Mouse (Mus musculus): ENCODE results near the gene Eef1e1. TPM values are rescaled to one million over a fixed set of nuclear protein-coding genes. Genes with fewer than 3 reads are reported as not detected.

The Eef1e1 gene
- polyA plus RNA-seq, 1 experiment from 2014 or later, result 31.3 TPM

GRCm38 (mm10) chr13:38602243-38602832 is 56.5 kb downstream of the Eef1e1 start:
- Histone ChIP-seq H3K36me3 (peaks cover 15% of the 10 kb centered on the region; the same call in 1 of the 2 replicates), H3K27ac (replicated peaks) (peak overlapping the region; percentile 67), H3K4me1 (peaks cover 27% of the 10 kb centered on the region), H3K4me3 (no peak overlapping the region; the same call in 1 of the 2 replicates), H3K4me2 (peak overlapping the region; percentile 51), H3K9me3 (no peaks in the 10 kb centered on the region), H3K9ac (peak overlapping the region; percentile 58; the same call in 1 of the 2 replicates), H3K27me3 (replicated peaks) (no peaks in the 10 kb centered on the region)
- WGBS, result 36% methylated on average over 17 of the region's 17 CpGs
- ATAC-seq (ENCODE audit: extremely low read depth, insufficient number of reproducible peaks, low FRiP score, low TSS enrichment), result no peak

GRCm38 (mm10) chr13:38600811-38601210 is 58.0 kb downstream of the Eef1e1 start:
- no peak overlapping the region for H3K27ac ChIP-seq (replicated peaks)
- H3K4me3 ChIP-seq, result no peak overlapping the region
- no peak overlapping the region for H3K9ac ChIP-seq
- H3K4me1 ChIP-seq, result peaks cover 29% of the 10 kb centered on the region
- no peak overlapping the region for H3K4me2 ChIP-seq
- 71% methylated on average over 11 of the region's 11 CpGs for WGBS
- H3K36me3 ChIP-seq, result peaks cover 12% of the 10 kb centered on the region; the same call in 1 of the 2 replicates
- ATAC-seq (ENCODE audit: extremely low read depth, insufficient number of reproducible peaks, low FRiP score, low TSS enrichment), result no peak
- H3K27me3 ChIP-seq (replicated peaks), result no peaks in the 10 kb centered on the region
- H3K9me3 ChIP-seq, result no peaks in the 10 kb centered on the region

- Histone ChIP-seq H3K36me3 (peaks cover 5% of the 10 kb centered on the region; the same call in 1 of the 2 replicates), H3K4me3 (no peak overlapping the region), H3K4me2 (no peak overlapping the region), H3K4me1 (peaks cover 44% of the 10 kb centered on the region), H3K27ac (replicated peaks) (no peak overlapping the region), H3K9me3 (no peaks in the 10 kb centered on the region), H3K27me3 (replicated peaks) (no peaks in the 10 kb centered on the region), H3K9ac (no peak overlapping the region)
- ATAC-seq (ENCODE audit: extremely low read depth, insufficient number of reproducible peaks, low FRiP score, low TSS enrichment), result no peak
- 47% methylated on average over 3 of the region's 3 CpGs for WGBS
Measured at GRCm38 (mm10) chr13:38597076-38597475, 61.8 kb downstream of the Eef1e1 start.

- WGBS, result 87% methylated on average over 4 of the region's 4 CpGs
- peaks cover 42% of the 10 kb centered on the region for H3K4me1 ChIP-seq
- no peak overlapping the region for H3K4me2 ChIP-seq
- peaks cover 5% of the 10 kb centered on the region; the same call in 1 of the 2 replicates for H3K36me3 ChIP-seq
- no peaks in the 10 kb centered on the region for H3K27me3 ChIP-seq (replicated peaks)
- H3K4me3 ChIP-seq, result no peak overlapping the region
- H3K27ac ChIP-seq (replicated peaks), result no peak overlapping the region
- ATAC-seq (ENCODE audit: extremely low read depth, insufficient number of reproducible peaks, low FRiP score, low TSS enrichment), result no peak
- no peak overlapping the region for H3K9ac ChIP-seq
- H3K9me3 ChIP-seq, result no peaks in the 10 kb centered on the region
Measured at GRCm38 (mm10) chr13:38596461-38596860, 62.4 kb downstream of the Eef1e1 start.

Other genes with a start within 250 kb of the Eef1e1 start
- gene Txndc5, start 130.2 kb downstream of the Eef1e1 start, polyA plus RNA-seq (2015; fragmentation: Nextera tagmentation; extraction: Ambion mirVana), result 200 and 206 TPM in 2 replicates
- 17.1 and 19.9 TPM in 2 replicates for gene Bloc1s5, start 23.9 kb downstream of the Eef1e1 start, polyA plus RNA-seq (2015; fragmentation: Nextera tagmentation; extraction: Ambion mirVana)